Mouse (Mus musculus): ENCODE measurements around the gene Clint1. TPM values are rescaled to one million over a fixed set of nuclear protein-coding genes. Genes with fewer than 3 reads are reported as not detected.

The Clint1 gene
- polyA plus RNA-seq, 1 experiment from 2014 or later, result 67.7 TPM

DNA sequence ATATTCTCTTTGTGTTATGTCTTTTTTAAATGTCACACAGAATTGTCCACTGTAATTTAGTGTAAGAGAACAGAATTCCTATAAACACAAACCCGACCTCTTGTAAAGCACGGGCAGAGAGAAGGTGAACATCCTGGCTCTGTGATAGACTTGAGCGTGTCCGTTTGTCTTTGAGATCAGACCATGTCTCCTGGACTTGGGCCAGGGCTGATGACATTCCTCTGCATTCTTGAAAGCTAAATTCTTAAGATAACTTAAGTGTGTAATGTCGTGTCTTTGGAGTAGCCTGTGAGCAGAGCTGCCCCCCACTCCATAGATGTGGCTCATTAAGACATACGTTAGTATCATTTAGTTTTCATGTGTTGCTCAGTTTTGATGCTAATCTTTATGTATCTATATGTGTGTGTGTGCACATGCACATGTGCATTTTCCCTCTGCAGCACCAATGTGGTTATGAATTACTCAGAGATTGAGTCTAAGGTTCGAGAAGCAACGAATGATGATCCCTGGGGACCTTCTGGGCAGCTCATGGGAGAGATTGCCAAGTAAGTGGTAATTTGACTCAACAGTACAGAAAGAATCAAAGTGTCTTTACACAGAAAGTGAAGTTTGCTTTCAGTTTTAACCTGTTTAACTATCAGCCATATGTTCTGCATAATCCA lies 31.6 kb downstream of the Clint1 start:
- no peak overlapping the region for H3K4me3 ChIP-seq (ENCODE audit: low read depth, low read length)
- DNase-seq (ENCODE audit: low spot score) (no peak), ATAC-seq (ENCODE audit: insufficient read depth, low FRiP score, low TSS enrichment) (no peak)
- H3K9ac ChIP-seq (ENCODE audit: low read length), result no peak overlapping the region
- WGBS, result 77% methylated on average over 8 of the region's 8 CpGs
- H3K36me3 ChIP-seq (ENCODE audit: control insufficient read depth, insufficient read depth, low read length), result no peaks in the 10 kb centered on the region
- no peak overlapping the region for H3K4me2 ChIP-seq (ENCODE audit: low read depth)
- H3K4me1 ChIP-seq (ENCODE audit: control insufficient read depth, insufficient read depth, low read length), result no peaks in the 10 kb centered on the region
- no peak overlapping the region for H3K27ac ChIP-seq (ENCODE audit: low read depth, low read length)
- H3K9me3 ChIP-seq (ENCODE audit: control insufficient read depth, low read length), result no peaks in the 10 kb centered on the region
- no peaks in the 10 kb centered on the region for H3K27me3 ChIP-seq (ENCODE audit: control insufficient read depth, insufficient read depth, low read length)

DNA sequence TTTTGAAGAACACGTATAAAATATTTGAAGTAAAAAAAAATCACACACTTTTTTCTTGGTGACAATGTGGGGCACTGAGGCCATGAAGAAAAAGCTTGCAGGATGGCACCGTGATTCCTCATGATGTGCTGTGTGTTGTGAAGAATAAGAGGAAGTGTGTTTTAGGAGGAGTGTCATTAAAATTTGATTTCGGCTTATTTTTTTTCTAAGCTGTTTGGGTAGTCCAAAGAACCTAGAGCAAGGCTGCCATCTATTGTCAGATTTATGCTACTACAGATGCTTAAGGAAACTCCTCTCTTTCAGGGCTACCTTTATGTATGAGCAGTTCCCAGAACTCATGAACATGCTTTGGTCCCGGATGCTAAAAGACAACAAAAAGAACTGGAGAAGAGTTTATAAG lies 32.2 kb downstream of the Clint1 start:
- WGBS, result 75% methylated on average over 4 of the region's 4 CpGs
- Histone ChIP-seq H3K4me3 (ENCODE audit: low read depth, low read length) (no peak overlapping the region), H3K27me3 (ENCODE audit: control insufficient read depth, insufficient read depth, low read length) (no peaks in the 10 kb centered on the region), H3K9me3 (ENCODE audit: control insufficient read depth, low read length) (no peaks in the 10 kb centered on the region), H3K9ac (ENCODE audit: low read length) (no peak overlapping the region), H3K27ac (ENCODE audit: low read depth, low read length) (no peak overlapping the region), H3K36me3 (ENCODE audit: control insufficient read depth, insufficient read depth, low read length) (no peaks in the 10 kb centered on the region), H3K4me1 (ENCODE audit: control insufficient read depth, insufficient read depth, low read length) (no peaks in the 10 kb centered on the region), H3K4me2 (ENCODE audit: low read depth) (no peak overlapping the region)
- no peak for DNase-seq (ENCODE audit: low spot score)
- ATAC-seq (ENCODE audit: insufficient read depth, low FRiP score, low TSS enrichment), result no peak

DNA sequence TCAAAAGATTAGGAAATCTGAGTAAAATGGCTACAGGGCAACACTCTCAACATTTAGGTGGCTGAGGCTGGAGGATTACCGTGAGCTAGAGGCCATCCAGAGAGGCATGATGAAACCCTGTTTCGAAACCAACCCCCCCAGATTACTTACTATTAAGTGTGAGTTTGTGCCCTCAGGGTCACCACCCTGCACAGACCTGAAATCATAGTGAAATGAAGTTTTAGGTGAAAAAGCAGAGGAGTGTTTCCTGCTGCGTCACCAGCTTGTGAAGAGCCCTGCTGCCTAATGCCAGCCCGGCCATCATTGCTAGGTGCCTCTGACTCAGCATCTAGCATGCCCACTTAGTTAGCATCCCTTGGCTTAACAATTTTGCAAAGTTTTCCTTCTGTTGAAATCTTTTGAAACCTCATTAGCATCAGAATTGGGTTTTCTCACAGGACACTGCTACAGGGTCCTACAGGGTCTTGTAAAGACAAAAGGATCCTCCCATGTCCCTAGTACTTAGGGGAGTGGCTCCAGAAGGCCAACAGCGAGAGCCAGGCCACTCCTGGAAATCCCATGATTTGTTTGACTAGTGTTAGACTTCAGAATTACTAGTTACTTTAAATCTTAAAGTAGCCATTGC lies 33.9 kb downstream of the Clint1 start:
- H3K4me1 ChIP-seq (ENCODE audit: control insufficient read depth, insufficient read depth, low read length), result no peaks in the 10 kb centered on the region
- no peak for ATAC-seq (ENCODE audit: insufficient read depth, low FRiP score, low TSS enrichment)
- H3K27ac ChIP-seq (ENCODE audit: low read depth, low read length), result no peak overlapping the region
- no peak overlapping the region for H3K4me2 ChIP-seq (ENCODE audit: low read depth)
- H3K9me3 ChIP-seq (ENCODE audit: control insufficient read depth, low read length), result no peaks in the 10 kb centered on the region
- H3K36me3 ChIP-seq (ENCODE audit: control insufficient read depth, insufficient read depth, low read length), result no peaks in the 10 kb centered on the region
- no peak overlapping the region for H3K4me3 ChIP-seq (ENCODE audit: low read depth, low read length)
- DNase-seq (ENCODE audit: low spot score), result no peak
- 78% methylated on average over 5 of the region's 5 CpGs for WGBS
- H3K27me3 ChIP-seq (ENCODE audit: control insufficient read depth, insufficient read depth, low read length), result no peaks in the 10 kb centered on the region
- no peak overlapping the region for H3K9ac ChIP-seq (ENCODE audit: low read length)

DNA sequence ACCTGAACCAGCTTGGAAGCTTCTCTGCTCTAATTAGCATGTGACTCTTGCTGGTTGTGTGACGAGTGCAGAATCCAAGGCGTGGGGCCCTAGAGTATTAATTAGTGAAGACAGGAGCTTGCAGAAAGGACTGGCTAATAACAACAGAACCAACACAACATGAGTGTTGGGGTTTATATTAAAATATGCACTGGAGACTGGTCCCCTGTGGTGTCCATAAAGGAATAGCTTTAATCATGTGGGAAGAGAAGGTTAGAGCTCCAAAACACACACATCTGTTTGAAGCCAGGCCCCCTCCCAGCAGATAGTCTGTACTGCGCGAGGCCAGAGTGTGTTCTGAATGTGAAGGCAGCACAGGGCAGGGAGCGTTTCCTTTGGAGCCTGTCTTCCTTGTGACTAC lies 34.7 kb downstream of the Clint1 start:
- H3K4me3 ChIP-seq (ENCODE audit: low read depth, low read length), result no peak overlapping the region
- no peaks in the 10 kb centered on the region for H3K36me3 ChIP-seq (ENCODE audit: control insufficient read depth, insufficient read depth, low read length)
- H3K9me3 ChIP-seq (ENCODE audit: control insufficient read depth, low read length), result no peaks in the 10 kb centered on the region
- H3K4me2 ChIP-seq (ENCODE audit: low read depth), result no peak overlapping the region
- ATAC-seq (ENCODE audit: insufficient read depth, low FRiP score, low TSS enrichment) (no peak), DNase-seq (ENCODE audit: low spot score) (no peak)
- no peak overlapping the region for H3K9ac ChIP-seq (ENCODE audit: low read length)
- WGBS, result 90% methylated on average over 5 of the region's 5 CpGs
- H3K4me1 ChIP-seq (ENCODE audit: control insufficient read depth, insufficient read depth, low read length), result no peaks in the 10 kb centered on the region
- H3K27ac ChIP-seq (ENCODE audit: low read depth, low read length), result no peak overlapping the region
- H3K27me3 ChIP-seq (ENCODE audit: control insufficient read depth, insufficient read depth, low read length), result no peaks in the 10 kb centered on the region

DNA sequence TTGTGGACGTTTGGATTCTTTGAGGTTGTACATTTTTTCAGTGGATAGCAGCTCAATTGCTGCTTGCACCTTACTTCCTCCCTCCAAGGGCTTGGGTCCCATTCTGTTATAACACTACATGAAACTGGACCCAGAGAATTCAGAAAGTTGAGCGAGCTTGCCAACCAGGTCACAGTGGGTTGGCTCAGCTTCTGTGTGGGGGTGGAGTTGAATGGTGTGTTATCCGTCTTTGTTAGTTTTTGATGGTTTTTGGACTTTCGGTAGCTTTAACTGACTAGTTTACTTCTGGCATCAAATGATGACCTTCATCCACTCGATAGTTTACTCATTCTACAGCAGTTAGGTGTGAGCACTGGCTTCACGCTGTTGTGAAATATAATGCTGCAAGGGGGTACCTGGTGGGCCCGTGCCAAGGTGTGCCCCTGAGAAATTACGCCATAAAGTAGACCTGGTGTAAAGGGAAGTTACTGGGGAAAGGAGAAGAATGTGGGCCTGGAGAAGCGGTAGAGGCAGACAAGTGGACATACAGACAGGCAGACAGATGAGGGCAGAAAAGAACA lies 36.7 kb downstream of the Clint1 start:
- Histone ChIP-seq H3K4me1 (ENCODE audit: control insufficient read depth, insufficient read depth, low read length) (no peaks in the 10 kb centered on the region), H3K27me3 (ENCODE audit: control insufficient read depth, insufficient read depth, low read length) (no peaks in the 10 kb centered on the region), H3K4me2 (ENCODE audit: low read depth) (no peak overlapping the region), H3K4me3 (ENCODE audit: low read depth, low read length) (no peak overlapping the region), H3K27ac (ENCODE audit: low read depth, low read length) (no peak overlapping the region), H3K9ac (ENCODE audit: low read length) (no peak overlapping the region), H3K9me3 (ENCODE audit: control insufficient read depth, low read length) (no peaks in the 10 kb centered on the region), H3K36me3 (ENCODE audit: control insufficient read depth, insufficient read depth, low read length) (no peaks in the 10 kb centered on the region; the same call in 1 of the 2 replicates)
- no peak for ATAC-seq (ENCODE audit: insufficient read depth, low FRiP score, low TSS enrichment)
- 92% methylated on average over 9 of the region's 9 CpGs for WGBS
- DNase-seq (ENCODE audit: low spot score), result no peak

DNA sequence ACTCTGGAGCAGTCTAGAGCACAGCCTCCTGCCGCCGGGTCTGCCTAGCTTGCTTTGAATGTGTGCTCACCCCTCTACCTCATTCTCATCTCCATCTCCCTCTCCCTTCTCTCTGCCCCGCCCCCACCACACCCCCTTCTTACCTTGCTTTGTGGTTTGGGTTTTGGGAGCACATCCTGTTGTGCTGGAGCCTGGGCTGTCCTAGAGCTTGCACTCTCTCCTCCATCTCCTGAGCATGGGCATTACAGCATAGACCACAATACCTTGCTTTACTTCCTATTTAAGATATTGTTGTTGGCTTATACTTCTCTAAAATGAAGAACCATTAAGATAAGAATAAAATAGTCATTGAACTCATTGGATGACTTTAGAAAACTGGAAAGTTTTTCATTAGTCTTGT lies 38.1 kb downstream of the Clint1 start:
- no peaks in the 10 kb centered on the region for H3K4me1 ChIP-seq (ENCODE audit: control insufficient read depth, insufficient read depth, low read length)
- no peak overlapping the region for H3K4me3 ChIP-seq (ENCODE audit: low read depth, low read length)
- no peaks in the 10 kb centered on the region for H3K27me3 ChIP-seq (ENCODE audit: control insufficient read depth, insufficient read depth, low read length)
- no peak overlapping the region for H3K27ac ChIP-seq (ENCODE audit: low read depth, low read length)
- ATAC-seq (ENCODE audit: insufficient read depth, low FRiP score, low TSS enrichment) (no peak), DNase-seq (ENCODE audit: low spot score) (no peak)
- peaks cover 7% of the 10 kb centered on the region for H3K36me3 ChIP-seq (ENCODE audit: control insufficient read depth, insufficient read depth, low read length)
- no peaks in the 10 kb centered on the region for H3K9me3 ChIP-seq (ENCODE audit: control insufficient read depth, low read length)
- H3K4me2 ChIP-seq (ENCODE audit: low read depth), result no peak overlapping the region
- no peak overlapping the region for H3K9ac ChIP-seq (ENCODE audit: low read length)
- 92% methylated on average over 3 of the region's 3 CpGs for WGBS

DNA sequence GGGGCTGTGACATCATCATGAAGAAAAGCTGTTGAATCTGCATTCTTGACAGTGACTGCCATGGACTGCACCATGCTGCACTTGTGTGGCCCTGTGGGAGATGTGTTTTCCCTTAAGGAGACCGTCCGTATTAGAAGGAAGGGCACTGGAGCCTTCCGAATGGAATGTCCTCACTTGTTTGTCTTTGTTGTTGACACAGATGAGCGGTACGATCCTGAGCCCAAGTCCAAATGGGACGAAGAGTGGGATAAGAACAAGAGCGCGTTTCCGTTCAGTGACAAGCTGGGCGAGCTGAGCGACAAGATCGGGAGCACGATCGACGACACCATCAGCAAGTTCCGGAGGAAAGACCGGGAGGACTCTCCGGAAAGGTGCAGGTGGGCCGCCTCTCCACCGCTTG lies 38.6 kb downstream of the Clint1 start:
- DNase-seq (ENCODE audit: low spot score), result no peak
- Histone ChIP-seq H3K36me3 (ENCODE audit: control insufficient read depth, insufficient read depth, low read length) (peaks cover 7% of the 10 kb centered on the region), H3K9ac (ENCODE audit: low read length) (no peak overlapping the region)

DNA sequence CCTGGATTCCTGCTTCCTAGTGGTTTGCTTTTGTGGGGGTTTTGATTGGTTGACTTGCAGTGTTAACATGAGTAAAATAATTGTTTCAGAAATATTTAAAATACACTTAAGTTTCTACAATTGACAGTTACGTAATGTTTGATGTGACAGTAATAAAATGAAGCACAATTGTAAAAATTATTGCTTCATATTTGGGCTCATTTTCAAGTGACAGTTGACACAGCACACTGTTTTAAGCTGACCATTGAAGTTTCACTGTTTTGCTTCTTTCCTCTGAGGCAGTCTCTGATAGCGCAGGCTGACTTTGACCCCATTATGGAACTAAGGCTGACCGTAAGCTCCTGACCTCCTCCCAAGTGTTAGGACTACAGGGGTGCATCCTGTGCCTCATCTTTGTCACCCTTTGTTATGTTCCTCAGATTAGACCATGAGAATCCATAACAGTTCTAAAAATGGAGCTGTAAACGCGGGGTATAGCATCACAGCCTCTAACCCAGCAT lies 41.1 kb downstream of the Clint1 start:
- Histone ChIP-seq H3K27ac (ENCODE audit: low read depth, low read length) (no peak overlapping the region), H3K4me3 (ENCODE audit: low read depth, low read length) (no peak overlapping the region), H3K36me3 (ENCODE audit: control insufficient read depth, insufficient read depth, low read length) (peaks cover 7% of the 10 kb centered on the region), H3K4me1 (ENCODE audit: control insufficient read depth, insufficient read depth, low read length) (no peaks in the 10 kb centered on the region), H3K9ac (ENCODE audit: low read length) (no peak overlapping the region), H3K4me2 (ENCODE audit: low read depth) (no peak overlapping the region), H3K9me3 (ENCODE audit: control insufficient read depth, low read length) (no peaks in the 10 kb centered on the region), H3K27me3 (ENCODE audit: control insufficient read depth, insufficient read depth, low read length) (no peaks in the 10 kb centered on the region)
- no peak for ATAC-seq (ENCODE audit: insufficient read depth, low FRiP score, low TSS enrichment)
- DNase-seq (ENCODE audit: low spot score), result no peak
- WGBS, result 98% methylated on average over 5 of the region's 5 CpGs

More for the DNA sequence above, 38.6 kb downstream of the Clint1 start:
- Histone ChIP-seq H3K27me3 (ENCODE audit: control insufficient read depth, insufficient read depth, low read length) (no peaks in the 10 kb centered on the region), H3K9me3 (ENCODE audit: control insufficient read depth, low read length) (no peaks in the 10 kb centered on the region), H3K27ac (ENCODE audit: low read depth, low read length) (no peak overlapping the region), H3K4me2 (ENCODE audit: low read depth) (no peak overlapping the region), H3K4me3 (ENCODE audit: low read depth, low read length) (no peak overlapping the region), H3K4me1 (ENCODE audit: control insufficient read depth, insufficient read depth, low read length) (no peaks in the 10 kb centered on the region)
- WGBS, result 87% methylated on average over 20 of the region's 20 CpGs
- ATAC-seq (ENCODE audit: insufficient read depth, low FRiP score, low TSS enrichment), result no peak

DNA sequence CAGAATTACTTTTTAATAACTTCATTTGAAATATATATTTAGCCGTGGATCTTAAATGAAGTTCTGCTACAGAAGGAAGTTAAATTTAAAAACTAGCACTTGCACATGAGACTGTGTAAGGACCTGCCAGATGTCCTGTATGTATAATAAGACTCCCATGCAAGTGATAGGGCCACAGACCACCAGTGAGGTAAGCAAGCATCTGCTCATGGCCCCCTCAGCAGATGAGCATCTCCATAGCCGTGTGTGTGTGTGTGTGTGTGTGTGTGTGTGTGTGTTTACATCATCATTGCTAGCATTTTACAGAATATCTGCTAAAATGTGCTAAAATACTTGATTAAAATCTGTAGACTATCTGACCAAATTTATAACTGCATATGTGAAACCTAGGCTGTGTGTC lies 45.5 kb downstream of the Clint1 start:
- no peaks in the 10 kb centered on the region for H3K9me3 ChIP-seq (ENCODE audit: control insufficient read depth, low read length)
- WGBS, result 88% methylated on average over 2 of the region's 2 CpGs
- no peaks in the 10 kb centered on the region for H3K4me1 ChIP-seq (ENCODE audit: control insufficient read depth, insufficient read depth, low read length)
- H3K4me3 ChIP-seq (ENCODE audit: low read depth, low read length), result no peak overlapping the region
- H3K36me3 ChIP-seq (ENCODE audit: control insufficient read depth, insufficient read depth, low read length), result peaks cover 7% of the 10 kb centered on the region
- no peak overlapping the region for H3K4me2 ChIP-seq (ENCODE audit: low read depth)
- ATAC-seq (ENCODE audit: insufficient read depth, low FRiP score, low TSS enrichment), result no peak
- H3K9ac ChIP-seq (ENCODE audit: low read length), result no peak overlapping the region
- H3K27ac ChIP-seq (ENCODE audit: low read depth, low read length), result no peak overlapping the region
- DNase-seq (ENCODE audit: low spot score), result no peak
- no peaks in the 10 kb centered on the region for H3K27me3 ChIP-seq (ENCODE audit: control insufficient read depth, insufficient read depth, low read length)
